Mouse (Mus musculus) heart, embryonic 13.5 days (tissue): ENCODE results near the gene Rasgrf2. TPM values are rescaled to one million over a fixed set of nuclear protein-coding genes. Genes with fewer than 3 reads are reported as not detected.

Experiments
- ATAC-seq: fragments of 200-750 bp; cut with Nextera tagmentation; 2 replicates; pipeline ENCODE4 v1.8.0; 2017; ENCODE audit warnings: moderate TSS enrichment; ENCODE audit not compliant: insufficient number of reproducible peaks, low FRiP score, low TSS enrichment; ENCODE audit errors: extremely low read depth
- H3K27ac ChIP-seq: fragments of 300-500 bp; sonication (generic); replicated peaks from 2 replicates; pipeline ENCODE4 v1.5.1; 2015; ENCODE audit warnings: moderate library complexity, mild to moderate bottlenecking, inconsistent platforms
- H3K27me3 ChIP-seq: fragments of 300-500 bp; sonication (generic); replicated peaks from 2 replicates; pipeline ENCODE4 v1.6.1; 2015; ENCODE audit warnings: mild to moderate bottlenecking, inconsistent platforms
- H3K36me3 ChIP-seq: fragments of 300-500 bp; sonication (generic); 2 replicates; pipeline ENCODE4 v1.6.1; 2015; ENCODE audit warnings: mild to moderate bottlenecking, inconsistent platforms
- H3K4me1 ChIP-seq: fragments of 300-500 bp; sonication (generic); 2 replicates; pipeline ENCODE4 v1.6.1; 2015; ENCODE audit warnings: inconsistent platforms
- H3K4me2 ChIP-seq: fragments of 300-500 bp; sonication (generic); 2 replicates; pipeline ENCODE4 v1.6.1; 2015; ENCODE audit warnings: inconsistent platforms, mild to moderate bottlenecking, moderate library complexity
- H3K4me3 ChIP-seq: fragments of 300-500 bp; sonication (generic); 2 replicates; pipeline ENCODE4 v1.5.1; 2015; ENCODE audit warnings: moderate library complexity, mild to moderate bottlenecking, inconsistent platforms
- H3K9ac ChIP-seq: fragments of 300-500 bp; sonication (generic); 2 replicates; pipeline ENCODE4 v1.6.1; 2015; ENCODE audit warnings: inconsistent platforms, mild to moderate bottlenecking, moderate library complexity
- H3K9me3 ChIP-seq: fragments of 300-500 bp; sonication (generic); 2 replicates; pipeline ENCODE4 v1.6.1; 2016; ENCODE audit warnings: inconsistent platforms
- WGBS: fragments of 180-500 bp; shearing (Covaris S2); methylation state at CpG from one replicate; pipeline ENCODE4 v1.1.7; 2015; ENCODE audit warnings: mixed read lengths; 5-methylcytosine and 5-hydroxymethylcytosine counted together
- polyA plus RNA-seq: library from polyadenylated mRNA; unstranded; fragments of >200 nt; fragmentation: Nextera tagmentation; extraction: Ambion mirVana; gene quantifications from 2 replicates; pipeline ENCODE4 v1.2.1, GENCODE M21; 2015

The Rasgrf2 gene
- polyA plus RNA-seq, 1 experiment from 2014 or later = 0.27 TPM

- Histone ChIP-seq H3K4me3 (peak overlapping the region; percentile 9; the same call in 1 of the 2 replicates), H3K4me2 (peak overlapping the region; percentile 50), H3K9me3 (no peaks in the 10 kb centered on the region), H3K4me1 (peaks cover 48% of the 10 kb centered on the region), H3K27ac (peak overlapping the region; percentile 88), H3K27me3 (no peaks in the 10 kb centered on the region), H3K9ac (peak overlapping the region; percentile 62; the same call in 1 of the 2 replicates), H3K36me3 (no peaks in the 10 kb centered on the region)
- no peak for ATAC-seq
- 43% methylated on average over 10 of the region's 10 CpGs for WGBS
These were observed 254.1 kb downstream of the Rasgrf2 start for GRCm38 (mm10) chr13:91877350-91877749.

- ATAC-seq = no peak
- H3K4me1 ChIP-seq = peaks cover 48% of the 10 kb centered on the region
- H3K27ac ChIP-seq = peak within 1 kb of the TSS; percentile 88
- no peaks in the 10 kb centered on the region for H3K9me3 ChIP-seq
- no peaks in the 10 kb centered on the region for H3K27me3 ChIP-seq
- H3K4me3 ChIP-seq = peak within 1 kb of the TSS; percentile 9; the same call in 1 of the 2 replicates
- peak within 1 kb of the TSS; percentile 50 for H3K4me2 ChIP-seq
- H3K36me3 ChIP-seq = no peaks in the 10 kb centered on the region
- H3K9ac ChIP-seq = peak within 1 kb of the TSS; percentile 62; the same call in 1 of the 2 replicates
- 46% methylated on average over 5 of the region's 5 CpGs for WGBS
These were observed 254.6 kb downstream of the Rasgrf2 start, which contains the start of gene Ckmt2 for GRCm38 (mm10) chr13:91876741-91877349. TSS of gene Ckmt2 (minus strand) at chr13:91876885.

GRCm38 (mm10) chr13:91875581-91875980 lies 255.9 kb downstream of the Rasgrf2 start:
- Histone ChIP-seq H3K36me3 (no peaks in the 10 kb centered on the region), H3K4me1 (peaks cover 48% of the 10 kb centered on the region), H3K9me3 (no peaks in the 10 kb centered on the region), H3K27ac (peak overlapping the region; percentile 83), H3K27me3 (no peaks in the 10 kb centered on the region), H3K4me3 (no peak overlapping the region), H3K4me2 (no peak overlapping the region), H3K9ac (no peak overlapping the region)
- ATAC-seq = no peak
- WGBS = 39% methylated on average over 2 of the region's 2 CpGs

- Histone ChIP-seq H3K9ac (peak overlapping the region; percentile 33; the same call in 1 of the 2 replicates), H3K4me2 (no peak overlapping the region), H3K9me3 (no peaks in the 10 kb centered on the region), H3K4me1 (peaks cover 48% of the 10 kb centered on the region), H3K36me3 (no peaks in the 10 kb centered on the region), H3K4me3 (no peak overlapping the region), H3K27me3 (no peaks in the 10 kb centered on the region), H3K27ac (peak overlapping the region; percentile 83)
- WGBS = 68% methylated on average over 7 of the region's 7 CpGs
- ATAC-seq = no peak
These were observed 256.9 kb downstream of the Rasgrf2 start for GRCm38 (mm10) chr13:91874565-91874964.

- Histone ChIP-seq H3K4me3 (no peak overlapping the region), H3K36me3 (no peaks in the 10 kb centered on the region), H3K9ac (peak overlapping the region; percentile 33; the same call in 1 of the 2 replicates), H3K4me1 (peaks cover 48% of the 10 kb centered on the region), H3K27ac (peak overlapping the region; percentile 83), H3K9me3 (no peaks in the 10 kb centered on the region), H3K4me2 (no peak overlapping the region), H3K27me3 (no peaks in the 10 kb centered on the region)
- no peak for ATAC-seq
- 43% methylated on average over 7 of the region's 7 CpGs for WGBS
These were observed 257.6 kb downstream of the Rasgrf2 start for GRCm38 (mm10) chr13:91873734-91874329.

GRCm38 (mm10) chr13:91868577-91868976 lies 262.9 kb downstream of the Rasgrf2 start:
- Histone ChIP-seq H3K27ac (no peak overlapping the region), H3K4me2 (no peak overlapping the region), H3K27me3 (no peaks in the 10 kb centered on the region), H3K36me3 (no peaks in the 10 kb centered on the region), H3K4me1 (no peaks in the 10 kb centered on the region), H3K4me3 (no peak overlapping the region), H3K9ac (no peak overlapping the region), H3K9me3 (peaks cover 7% of the 10 kb centered on the region)
- 83% methylated on average over 1 of the region's 1 CpGs for WGBS
- ATAC-seq = no peak

GRCm38 (mm10) chr13:91858835-91859234 lies 272.6 kb downstream of the Rasgrf2 start:
- no peak overlapping the region for H3K9ac ChIP-seq
- H3K4me1 ChIP-seq = peaks cover 5% of the 10 kb centered on the region
- no peaks in the 10 kb centered on the region for H3K9me3 ChIP-seq
- H3K4me3 ChIP-seq = no peak overlapping the region
- H3K4me2 ChIP-seq = no peak overlapping the region
- ATAC-seq = no peak
- 76% methylated on average over 7 of the region's 7 CpGs for WGBS
- no peaks in the 10 kb centered on the region for H3K36me3 ChIP-seq
- H3K27me3 ChIP-seq = no peaks in the 10 kb centered on the region
- no peak overlapping the region for H3K27ac ChIP-seq

GRCm38 (mm10) chr13:91857427-91857826 lies 274.0 kb downstream of the Rasgrf2 start:
- Histone ChIP-seq H3K27ac (no peak overlapping the region), H3K4me2 (no peak overlapping the region), H3K9ac (no peak overlapping the region), H3K4me3 (no peak overlapping the region), H3K4me1 (peaks cover 5% of the 10 kb centered on the region), H3K27me3 (no peaks in the 10 kb centered on the region), H3K9me3 (no peaks in the 10 kb centered on the region), H3K36me3 (no peaks in the 10 kb centered on the region)
- WGBS = 53% methylated on average over 8 of the region's 8 CpGs
- no peak for ATAC-seq

- H3K4me2 ChIP-seq = no peak overlapping the region
- no peak overlapping the region for H3K27ac ChIP-seq
- H3K27me3 ChIP-seq = no peaks in the 10 kb centered on the region
- no peak overlapping the region for H3K4me3 ChIP-seq
- H3K36me3 ChIP-seq = no peaks in the 10 kb centered on the region
- ATAC-seq = no peak
- H3K4me1 ChIP-seq = no peaks in the 10 kb centered on the region
- H3K9ac ChIP-seq = no peak overlapping the region
- no peaks in the 10 kb centered on the region for H3K9me3 ChIP-seq
- WGBS = 65% methylated on average over 3 of the region's 3 CpGs
These were observed 277.0 kb downstream of the Rasgrf2 start for GRCm38 (mm10) chr13:91854412-91854811.

Other genes starting within 250 kb of the Rasgrf2 start
- 0.48 and 0.60 TPM in 2 replicates for gene Gm20379, start 174.3 kb upstream of the Rasgrf2 start, polyA plus RNA-seq
- 11.9 and 13.4 TPM in 2 replicates for gene Dhfr, start 223.1 kb upstream of the Rasgrf2 start, polyA plus RNA-seq
- 12.6 and 14.6 TPM in 2 replicates for gene Msh3, start 223.3 kb upstream of the Rasgrf2 start, polyA plus RNA-seq